Mouse (Mus musculus) v-Abl transformed pro-B cells (cell line): ENCODE measurements at regions not wholly inside any gene's neighbourhood (a gene's known extent, or its start where the extent isn't known, plus 50 kb on each side); places are given as distances from the start of the nearest gene placed in this dataset.
"Not testable (repeated sequence)": the region's sequence is repeated elsewhere in the genome, so short reads cannot be mapped to it uniquely, and the experiment has no call there.

Experiments used
- in situ Hi-C, 2 experiments: fragments of 400-800 bp; cut with MboI; formaldehyde crosslinking; loops; one replicate each; pipeline ENCODE4 v1.15.1; 2025; ENCODE audit not compliant: unreplicated experiment in 2 of 2

GRCm38 (mm10) chr1:157622156-157622555, 115.6 kb downstream of the Sec16b start:
- in situ Hi-C loops = not testable (repeated sequence)

- in situ Hi-C loops = no loop called here
Observed at GRCm38 (mm10) chr1:157632586-157632985, 126.1 kb downstream of the Sec16b start.

GRCm38 (mm10) chr1:157633470-157633869, 126.9 kb downstream of the Sec16b start:
- in situ Hi-C loops = no loop called here

GRCm38 (mm10) chr1:157635776-157636175, 129.2 kb downstream of the Sec16b start:
- in situ Hi-C loops = no loop called here

GRCm38 (mm10) chr1:157643524-157643923, 137.0 kb downstream of the Sec16b start:
- in situ Hi-C loops = no loop called here

GRCm38 (mm10) chr1:157645682-157646421, 139.3 kb downstream of the Sec16b start:
- in situ Hi-C loops = no loop called here

GRCm38 (mm10) chr1:157655446-157655845, 148.9 kb downstream of the Sec16b start:
- in situ Hi-C loops = no loop called here

GRCm38 (mm10) chr1:157669626-157670025, 163.1 kb downstream of the Sec16b start:
- in situ Hi-C loops = no loop called here

- in situ Hi-C loops = no loop called here
Observed at GRCm38 (mm10) chr1:157684356-157684755, 177.8 kb downstream of the Sec16b start.

GRCm38 (mm10) chr1:157695198-157695597, 188.7 kb downstream of the Sec16b start:
- in situ Hi-C loops = no loop called here

- in situ Hi-C loops = no loop called here
Observed at GRCm38 (mm10) chr1:157703639-157704038, 197.1 kb downstream of the Sec16b start.

GRCm38 (mm10) chr1:157705364-157705763, 198.8 kb downstream of the Sec16b start:
- in situ Hi-C loops = no loop called here

- in situ Hi-C loops = no loop called here
Observed at GRCm38 (mm10) chr1:157707256-157707655, 200.7 kb downstream of the Sec16b start.

- in situ Hi-C loops = no loop called here
Observed at GRCm38 (mm10) chr1:157709117-157709516, 202.6 kb downstream of the Sec16b start.

- in situ Hi-C loops = no loop called here
Observed at GRCm38 (mm10) chr1:157710870-157711269, 204.3 kb downstream of the Sec16b start.

GRCm38 (mm10) chr1:157712519-157712918, 206.0 kb downstream of the Sec16b start:
- in situ Hi-C loops = no loop called here

- in situ Hi-C loops = no loop called here
Observed at GRCm38 (mm10) chr1:157713851-157714250, 207.3 kb downstream of the Sec16b start.

- in situ Hi-C loops = no loop called here
Observed at GRCm38 (mm10) chr1:157715632-157716031, 209.1 kb downstream of the Sec16b start.

- in situ Hi-C loops = no loop called here
Observed at GRCm38 (mm10) chr1:157717131-157717530, 210.6 kb downstream of the Sec16b start.

GRCm38 (mm10) chr1:157721946-157722345, 215.4 kb downstream of the Sec16b start:
- in situ Hi-C loops = no loop called here

GRCm38 (mm10) chr1:157731124-157731523, 224.6 kb downstream of the Sec16b start:
- in situ Hi-C loops = no loop called here
